Mouse (Mus musculus) stomach, embryonic 15.5 days (tissue): Measurements from ENCODE around the gene Nepn. TPM values are rescaled to one million over a fixed set of nuclear protein-coding genes. Genes with fewer than 3 reads are reported as not detected.

Source experiments
- ATAC-seq: fragments of 200-750 bp; cut with Nextera tagmentation; 2 replicates; pipeline ENCODE4 v1.8.0; 2017; ENCODE audit warnings: low read depth, moderate number of reproducible peaks, moderate TSS enrichment; ENCODE audit not compliant: insufficient read depth, low FRiP score
- H3K27ac ChIP-seq: fragments of 300-500 bp; sonication (generic); 2 replicates; pipeline ENCODE4 v1.5.1; 2015; ENCODE audit warnings: mild to moderate bottlenecking, inconsistent platforms
- H3K27me3 ChIP-seq: fragments of 300-500 bp; sonication (generic); replicated peaks from 2 replicates; pipeline ENCODE4 v1.6.1; 2015; ENCODE audit warnings: inconsistent platforms
- H3K36me3 ChIP-seq: fragments of 300-500 bp; sonication (generic); 2 replicates; pipeline ENCODE4 v1.6.1; 2015; ENCODE audit warnings: inconsistent platforms
- H3K4me1 ChIP-seq: fragments of 300-500 bp; sonication (generic); 2 replicates; pipeline ENCODE4 v1.6.1; 2015; ENCODE audit warnings: inconsistent platforms
- H3K4me2 ChIP-seq: fragments of 300-500 bp; sonication (generic); 2 replicates; pipeline ENCODE4 v1.6.1; 2015; ENCODE audit warnings: mild to moderate bottlenecking, inconsistent platforms
- H3K4me3 ChIP-seq: fragments of 300-500 bp; sonication (generic); replicated peaks from 2 replicates; pipeline ENCODE4 v1.5.1; 2015; ENCODE audit warnings: inconsistent platforms
- H3K9ac ChIP-seq: fragments of 300-500 bp; sonication (generic); 2 replicates; pipeline ENCODE4 v1.6.1; 2015; ENCODE audit warnings: inconsistent platforms
- H3K9me3 ChIP-seq: fragments of 300-500 bp; sonication (generic); 2 replicates; pipeline ENCODE4 v1.6.1; 2016; ENCODE audit warnings: inconsistent platforms
- WGBS: fragments of 180-500 bp; shearing (Covaris S2); methylation state at CpG from one replicate; pipeline ENCODE4 v1.1.7; 2015; 5-methylcytosine and 5-hydroxymethylcytosine counted together
- polyA plus RNA-seq: library from polyadenylated mRNA; unstranded; fragments of >200 nt; fragmentation: Nextera tagmentation; extraction: Ambion mirVana; gene quantifications from 2 replicates; pipeline ENCODE4 v1.2.1, GENCODE M21; 2015

Gene Nepn
- polyA plus RNA-seq, 1 experiment from 2014 or later: 15.5 TPM

GRCm38 (mm10) chr10:52415020-52415419 lies 26.2 kb downstream of the Nepn start:
- H3K9me3 ChIP-seq: no peaks in the 10 kb centered on the region
- no peak overlapping the region for H3K9ac ChIP-seq
- no peak overlapping the region for H3K4me2 ChIP-seq
- ATAC-seq: no peak
- WGBS: 89% methylated on average over 2 of the region's 2 CpGs
- H3K27ac ChIP-seq: no peak overlapping the region
- no peaks in the 10 kb centered on the region for H3K36me3 ChIP-seq
- H3K27me3 ChIP-seq: no peaks in the 10 kb centered on the region
- peaks cover 14% of the 10 kb centered on the region for H3K4me1 ChIP-seq
- H3K4me3 ChIP-seq: no peak overlapping the region

- Histone ChIP-seq H3K36me3 (peaks cover 7% of the 10 kb centered on the region; the same call in 1 of the 2 replicates), H3K9ac (no peak overlapping the region), H3K4me1 (peaks cover 14% of the 10 kb centered on the region), H3K27ac (0 out of 2 replicates have a peak overlapping the region, but pooled peaks have one; percentile 57), H3K27me3 (no peaks in the 10 kb centered on the region), H3K9me3 (no peaks in the 10 kb centered on the region), H3K4me3 (peak overlapping the region; percentile 89), H3K4me2 (peak overlapping the region; percentile 50)
- 47% methylated on average over 2 of the region's 2 CpGs for WGBS
- no peak for ATAC-seq
Measured at GRCm38 (mm10) chr10:52416458-52416857, 27.7 kb downstream of the Nepn start.

GRCm38 (mm10) chr10:52417299-52417997 lies 28.7 kb downstream of the Nepn start, which contains the start of gene Nus1:
Nus1 (plus strand) TSS chr10:52417547.
- H3K36me3 ChIP-seq: peaks cover 7% of the 10 kb centered on the region; the same call in 1 of the 2 replicates
- H3K4me3 ChIP-seq: peak within 1 kb of the TSS; percentile 89
- no peaks in the 10 kb centered on the region for H3K27me3 ChIP-seq
- ATAC-seq: peak; percentile 98
- peak within 1 kb of the TSS; percentile 63 for H3K4me2 ChIP-seq
- H3K9ac ChIP-seq: peak within 1 kb of the TSS; percentile 87
- H3K27ac ChIP-seq: peak within 1 kb of the TSS; percentile 95
- under 1% methylated on average over 76 of the region's 79 CpGs for WGBS
- no peaks in the 10 kb centered on the region for H3K9me3 ChIP-seq
- H3K4me1 ChIP-seq: peaks cover 14% of the 10 kb centered on the region

- Histone ChIP-seq H3K4me3 (peak overlapping the region; percentile 89), H3K27me3 (no peaks in the 10 kb centered on the region), H3K4me1 (peaks cover 14% of the 10 kb centered on the region), H3K9me3 (no peaks in the 10 kb centered on the region), H3K36me3 (peaks cover 7% of the 10 kb centered on the region; the same call in 1 of the 2 replicates), H3K27ac (peak overlapping the region; percentile 95), H3K9ac (peak overlapping the region; percentile 87), H3K4me2 (peak overlapping the region; percentile 63)
- ATAC-seq: peak; percentile 24
- 2% methylated on average over 39 of the region's 39 CpGs for WGBS
Measured at GRCm38 (mm10) chr10:52417998-52418860, 29.5 kb downstream of the Nepn start.

- peak overlapping the region; percentile 63 for H3K4me2 ChIP-seq
- no peak for ATAC-seq
- no peaks in the 10 kb centered on the region for H3K9me3 ChIP-seq
- WGBS: 44% methylated on average over 5 of the region's 5 CpGs
- peaks cover 14% of the 10 kb centered on the region for H3K4me1 ChIP-seq
- H3K9ac ChIP-seq: peak overlapping the region; percentile 87; the same call in 1 of the 2 replicates
- H3K36me3 ChIP-seq: peaks cover 7% of the 10 kb centered on the region; the same call in 1 of the 2 replicates
- H3K27ac ChIP-seq: no peak overlapping the region
- H3K4me3 ChIP-seq: peak overlapping the region; percentile 89
- no peaks in the 10 kb centered on the region for H3K27me3 ChIP-seq
Measured at GRCm38 (mm10) chr10:52418931-52419330, 30.2 kb downstream of the Nepn start.

- Histone ChIP-seq H3K27ac (no peak overlapping the region), H3K36me3 (peaks cover 7% of the 10 kb centered on the region; the same call in 1 of the 2 replicates), H3K27me3 (no peaks in the 10 kb centered on the region), H3K4me3 (peak overlapping the region; percentile 89), H3K4me2 (peak overlapping the region; percentile 63), H3K9ac (no peak overlapping the region), H3K4me1 (peaks cover 14% of the 10 kb centered on the region), H3K9me3 (no peaks in the 10 kb centered on the region)
- WGBS: 79% methylated on average over 4 of the region's 4 CpGs
- no peak for ATAC-seq
Measured at GRCm38 (mm10) chr10:52419402-52419801, 30.6 kb downstream of the Nepn start.

- H3K4me1 ChIP-seq: peaks cover 14% of the 10 kb centered on the region
- H3K9me3 ChIP-seq: no peaks in the 10 kb centered on the region
Measured at GRCm38 (mm10) chr10:52420526-52420925, 31.8 kb downstream of the Nepn start.

GRCm38 (mm10) chr10:52421716-52422115 lies 32.9 kb downstream of the Nepn start:
- no peaks in the 10 kb centered on the region for H3K9me3 ChIP-seq

More at GRCm38 (mm10) chr10:52420526-52420925, 31.8 kb downstream of the Nepn start:
- no peak overlapping the region for H3K27ac ChIP-seq
- no peak overlapping the region for H3K4me2 ChIP-seq
- H3K36me3 ChIP-seq: peaks cover 7% of the 10 kb centered on the region; the same call in 1 of the 2 replicates
- WGBS: 86% methylated on average over 1 of the region's 1 CpGs
- H3K4me3 ChIP-seq: no peak overlapping the region
- ATAC-seq: no peak
- no peak overlapping the region for H3K9ac ChIP-seq
- no peaks in the 10 kb centered on the region for H3K27me3 ChIP-seq

GRCm38 (mm10) chr10:52423097-52423496 lies 34.3 kb downstream of the Nepn start:
- H3K36me3 ChIP-seq: peaks cover 7% of the 10 kb centered on the region; the same call in 1 of the 2 replicates
- H3K4me2 ChIP-seq: no peak overlapping the region
- no peak overlapping the region for H3K9ac ChIP-seq
- 71% methylated on average over 2 of the region's 2 CpGs for WGBS
- no peaks in the 10 kb centered on the region for H3K9me3 ChIP-seq
- H3K4me3 ChIP-seq: no peak overlapping the region
- no peaks in the 10 kb centered on the region for H3K27me3 ChIP-seq
- ATAC-seq: no peak
- H3K4me1 ChIP-seq: peaks cover 17% of the 10 kb centered on the region
- no peak overlapping the region for H3K27ac ChIP-seq

More at GRCm38 (mm10) chr10:52421716-52422115, 32.9 kb downstream of the Nepn start:
- no peaks in the 10 kb centered on the region for H3K27me3 ChIP-seq
- no peak overlapping the region for H3K9ac ChIP-seq
- no peak overlapping the region for H3K4me3 ChIP-seq
- no peak overlapping the region for H3K4me2 ChIP-seq
- H3K36me3 ChIP-seq: peaks cover 7% of the 10 kb centered on the region; the same call in 1 of the 2 replicates
- H3K4me1 ChIP-seq: peaks cover 14% of the 10 kb centered on the region
- no peak overlapping the region for H3K27ac ChIP-seq
- WGBS: 91% methylated on average over 6 of the region's 6 CpGs
- no peak for ATAC-seq

GRCm38 (mm10) chr10:52426314-52426980 lies 37.7 kb downstream of the Nepn start:
- H3K27ac ChIP-seq: no peak overlapping the region
- no peak overlapping the region for H3K4me3 ChIP-seq
- no peak overlapping the region for H3K4me2 ChIP-seq
- 0 out of 2 replicates have a peak, but pooled peaks cover 3% of the 10 kb centered on the region for H3K4me1 ChIP-seq
- no peaks in the 10 kb centered on the region for H3K9me3 ChIP-seq
- ATAC-seq: no peak
- WGBS: 73% methylated on average over 7 of the region's 7 CpGs
- no peak overlapping the region for H3K9ac ChIP-seq
- H3K27me3 ChIP-seq: no peaks in the 10 kb centered on the region
- H3K36me3 ChIP-seq: peaks cover 14% of the 10 kb centered on the region

GRCm38 (mm10) chr10:52427634-52428415 lies 39.1 kb downstream of the Nepn start:
- ATAC-seq: no peak

More at GRCm38 (mm10) chr10:52427634-52428415, 39.1 kb downstream of the Nepn start:
- H3K27me3 ChIP-seq: no peaks in the 10 kb centered on the region
- H3K9me3 ChIP-seq: no peaks in the 10 kb centered on the region
- no peak overlapping the region for H3K4me3 ChIP-seq
- H3K9ac ChIP-seq: no peak overlapping the region
- 63% methylated on average over 2 of the region's 2 CpGs for WGBS
- 0 out of 2 replicates have a peak, but pooled peaks cover 3% of the 10 kb centered on the region for H3K4me1 ChIP-seq
- peaks cover 20% of the 10 kb centered on the region for H3K36me3 ChIP-seq
- H3K4me2 ChIP-seq: no peak overlapping the region
- H3K27ac ChIP-seq: no peak overlapping the region
